Mouse (Mus musculus) testis, adult 2 months (tissue): ENCODE data around the gene Vars2. TPM values are rescaled to one million over a fixed set of nuclear protein-coding genes. Genes with fewer than 3 reads are reported as not detected.
A peak's percentile ranks its signal among the peaks of the same experiment; 100 is the strongest.

Experiments
- H3K27ac ChIP-seq: fragments of 200-500 bp; 2 replicates; pipeline ENCODE4 v1.5.1; 2012; ENCODE audit warnings: low read depth, low read length; ENCODE audit not compliant: control insufficient read depth, insufficient read depth
- H3K27me3 ChIP-seq: fragments of 200-500 bp; 2 replicates; pipeline ENCODE4 v1.6.1; 2012; ENCODE audit warnings: mild to moderate bottlenecking, low read length, moderate library complexity; ENCODE audit not compliant: control insufficient read depth, insufficient read depth
- H3K36me3 ChIP-seq: fragments of 200-500 bp; 2 replicates; pipeline ENCODE4 v1.6.1; 2012; ENCODE audit warnings: mild to moderate bottlenecking, low read length; ENCODE audit not compliant: control insufficient read depth, insufficient read depth
- H3K4me1 ChIP-seq: fragments of 200-500 bp; 2 replicates; pipeline ENCODE4 v1.6.1; 2012; ENCODE audit warnings: low read length; ENCODE audit not compliant: control insufficient read depth, insufficient read depth
- H3K4me3 ChIP-seq: fragments of 200-500 bp; 2 replicates; pipeline ENCODE4 v1.5.1; 2012; ENCODE audit warnings: low read depth, mild to moderate bottlenecking, low read length, moderate library complexity, mixed read lengths; ENCODE audit not compliant: control insufficient read depth
- CTCF ChIP-seq: fragments of 200-500 bp; IDR thresholded peaks from 2 replicates; pipeline ENCODE4 v1.5.1; 2012; ENCODE audit warnings: low read depth, mild to moderate bottlenecking, inconsistent platforms, low read length, moderate library complexity; ENCODE audit not compliant: control insufficient read depth, insufficient read depth, insufficient replicate concordance
- POLR2A ChIP-seq: fragments of 200-500 bp; IDR thresholded peaks from 2 replicates; pipeline ENCODE4 v1.6.1; 2012; ENCODE audit warnings: low read depth, mild to moderate bottlenecking, inconsistent platforms, low read length, moderate library complexity; ENCODE audit not compliant: control insufficient read depth
- polyA plus RNA-seq: library from polyadenylated mRNA; depleted of rRNA; stranded (reverse); fragments of >200 nt; gene quantifications from 2 replicates; pipeline ENCODE4 v1.2.3, GENCODE M21; 2012

Vars2 gene
- polyA plus RNA-seq, 1 experiment: 9.5 TPM

GRCm38 (mm10) chr17:35700371-35700961 lies 33.1 kb upstream of the Vars2 start:
- no peaks in the 10 kb centered on the region for H3K27me3 ChIP-seq
- peaks cover 15% of the 10 kb centered on the region for H3K4me1 ChIP-seq
- TF ChIP-seq CTCF: no peak
- peak; percentile 34; the same call in 1 of the 2 replicates for TF ChIP-seq POLR2A

DNA sequence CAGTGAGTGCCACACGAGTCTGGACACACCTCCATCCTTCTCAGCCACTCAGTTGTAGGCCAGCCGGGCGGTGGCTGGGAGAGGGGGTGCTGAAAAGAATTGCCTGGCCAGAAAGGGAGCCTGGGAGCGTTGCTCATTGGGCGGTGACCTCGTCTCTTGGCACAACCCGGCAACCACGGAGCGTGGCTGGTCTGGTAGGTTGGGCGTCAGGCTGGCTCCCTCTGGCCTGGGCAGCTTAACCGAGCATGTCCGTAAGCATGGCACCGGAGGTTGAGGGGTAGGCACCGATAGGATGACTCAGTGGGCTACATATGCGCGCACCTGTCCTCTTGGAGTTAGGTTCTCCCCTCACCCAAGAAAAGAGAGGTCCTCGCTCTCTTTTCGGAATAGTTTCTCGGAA lies 32.5 kb upstream of the Vars2 start:
- H3K27ac ChIP-seq: peak overlapping the region; percentile 71
- peaks cover 15% of the 10 kb centered on the region for H3K4me1 ChIP-seq
- H3K4me3 ChIP-seq: peak overlapping the region; percentile 68
- no peak for TF ChIP-seq CTCF
- TF ChIP-seq POLR2A: no peak; the same call in 1 of the 2 replicates
- no peaks in the 10 kb centered on the region for H3K36me3 ChIP-seq
- H3K27me3 ChIP-seq: no peaks in the 10 kb centered on the region

More at GRCm38 (mm10) chr17:35700371-35700961, 33.1 kb upstream of the Vars2 start:
- H3K36me3 ChIP-seq: no peaks in the 10 kb centered on the region
- H3K27ac ChIP-seq: peak overlapping the region; percentile 71
- H3K4me3 ChIP-seq: peak overlapping the region; percentile 68

DNA sequence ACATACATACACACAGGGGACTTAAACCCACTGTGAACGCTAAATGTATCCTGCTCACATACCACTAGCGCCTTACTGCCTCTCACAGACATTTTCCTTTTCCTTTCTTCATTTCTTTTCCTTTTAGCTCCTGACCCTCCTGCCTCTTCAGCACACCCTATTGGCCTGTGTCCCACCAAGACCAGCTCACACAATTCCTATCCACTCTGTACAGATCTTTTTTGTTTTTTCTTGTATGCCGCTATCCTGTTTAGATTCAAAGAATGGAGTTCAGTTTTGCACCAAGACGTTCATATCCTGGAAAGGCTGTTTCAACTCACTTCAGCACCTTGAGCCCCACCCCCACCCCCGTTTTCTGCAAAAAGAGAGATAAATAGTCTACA lies 31.1 kb upstream of the Vars2 start:
- no peaks in the 10 kb centered on the region for H3K36me3 ChIP-seq
- peaks cover 9% of the 10 kb centered on the region for H3K4me1 ChIP-seq
- no peak overlapping the region for H3K27ac ChIP-seq
- H3K27me3 ChIP-seq: no peaks in the 10 kb centered on the region
- no peak for TF ChIP-seq POLR2A
- TF ChIP-seq CTCF: no peak
- no peak overlapping the region for H3K4me3 ChIP-seq

DNA sequence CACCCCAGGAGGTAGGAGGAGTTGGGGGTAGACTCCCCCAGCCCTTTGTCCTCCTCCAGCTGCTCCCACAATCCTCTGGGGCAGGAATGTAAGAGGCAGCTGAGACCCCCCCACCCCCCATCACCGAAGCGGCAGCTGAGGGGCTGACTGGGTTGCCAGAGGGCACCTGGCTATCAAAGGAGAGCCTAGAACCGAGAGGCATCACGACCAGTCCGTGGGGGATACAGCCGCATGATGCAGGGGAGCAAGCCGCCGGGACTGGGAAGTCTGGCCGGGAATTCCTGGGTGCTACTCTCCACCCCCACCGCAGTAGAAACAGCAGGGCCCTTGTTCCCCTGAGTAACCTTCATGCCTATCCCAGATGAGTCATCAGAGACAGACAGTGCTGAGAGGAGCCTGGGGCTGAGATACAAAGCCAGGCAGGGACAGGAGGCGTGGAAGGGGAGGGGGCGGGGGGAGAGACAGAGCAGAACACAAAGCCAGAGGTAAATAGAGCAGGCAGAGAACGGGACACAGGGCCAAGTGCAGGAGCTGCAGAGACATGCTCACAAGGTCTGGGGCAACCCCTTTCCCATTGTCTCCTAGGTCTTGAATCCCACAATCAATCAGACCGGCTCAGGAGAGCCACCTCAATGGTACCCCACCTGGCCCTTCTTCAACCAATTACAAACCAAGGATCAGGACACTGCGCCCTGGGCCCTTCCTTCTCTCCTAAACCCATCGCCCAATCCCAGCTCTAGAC lies 30.5 kb upstream of the Vars2 start:
- Histone ChIP-seq H3K36me3 (no peaks in the 10 kb centered on the region), H3K4me3 (no peak overlapping the region; the same call in 1 of the 2 replicates), H3K4me1 (peaks cover 9% of the 10 kb centered on the region), H3K27me3 (no peaks in the 10 kb centered on the region), H3K27ac (peak overlapping the region; percentile 51)
- TF ChIP-seq CTCF (no peak), POLR2A (no peak)

GRCm38 (mm10) chr17:35697429-35697758 lies 30.0 kb upstream of the Vars2 start:
- Histone ChIP-seq H3K36me3 (no peaks in the 10 kb centered on the region), H3K27ac (peak overlapping the region; percentile 51), H3K4me1 (peaks cover 9% of the 10 kb centered on the region), H3K27me3 (no peaks in the 10 kb centered on the region), H3K4me3 (no peak overlapping the region; the same call in 1 of the 2 replicates)
- TF ChIP-seq CTCF: no peak
- TF ChIP-seq POLR2A: no peak

GRCm38 (mm10) chr17:35696691-35697090 lies 29.3 kb upstream of the Vars2 start:
- no peak overlapping the region for H3K27ac ChIP-seq
- no peak overlapping the region for H3K4me3 ChIP-seq
- TF ChIP-seq POLR2A (no peak), CTCF (no peak)
- H3K36me3 ChIP-seq: no peaks in the 10 kb centered on the region
- peaks cover 9% of the 10 kb centered on the region for H3K4me1 ChIP-seq
- H3K27me3 ChIP-seq: no peaks in the 10 kb centered on the region

- Histone ChIP-seq H3K36me3 (no peaks in the 10 kb centered on the region), H3K27ac (no peak overlapping the region), H3K27me3 (no peaks in the 10 kb centered on the region), H3K4me3 (no peak overlapping the region), H3K4me1 (peaks cover 6% of the 10 kb centered on the region)
- TF ChIP-seq POLR2A (no peak), CTCF (peak; percentile 55; the same call in 1 of the 2 replicates)
These were observed 27.9 kb upstream of the Vars2 start for GRCm38 (mm10) chr17:35695289-35695688.
